In the genomic region with DNA sequence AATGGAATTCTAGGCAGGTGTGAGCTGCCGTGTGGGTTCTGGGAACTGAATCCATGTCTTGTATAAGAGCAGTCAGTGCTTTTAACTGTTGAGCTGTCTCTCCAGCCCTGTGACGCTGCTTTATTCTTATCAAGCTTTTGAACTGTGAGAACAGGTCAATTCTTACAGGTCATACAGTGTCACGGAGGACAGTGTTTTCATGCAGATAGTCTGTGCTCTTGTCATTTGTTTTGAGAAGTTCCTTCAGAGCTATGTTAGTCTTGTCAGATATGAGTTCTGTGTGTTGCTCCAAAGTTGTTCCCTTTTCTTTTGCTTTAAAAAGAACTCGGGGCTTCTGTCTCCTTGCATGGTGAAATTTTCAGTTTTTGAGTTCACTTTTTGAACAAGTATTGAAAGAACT, we compare ENCODE assay signal across 9 mouse cellular contexts. TPM values are rescaled to one million over a fixed set of nuclear protein-coding genes. Genes with fewer than 3 reads are reported as not detected.
DNase-seq lines count a peak whose midpoint lies in the region; ATAC-seq and TF ChIP-seq lines count a peak whose summit lies in the region.
"Had no signal": no experiment of that assay in that cellular context is flagged by ENCODE, and none has a peak within 500 bp of the region (broad histone marks: within the 10 kb centered on the region; RNA-seq: fewer than 3 reads in every experiment).

No protein-coding gene starts in this region.

- no peak for DNase-seq in layer of hippocampus, adult 2 months (ENCODE audit: low spot score in 2 of 2)
- no peak for DNase-seq in layer of hippocampus, adult 18-20 months (ENCODE audit: low spot score in 2 of 2)
- DNase-seq in embryonic facial prominence, embryonic 14.5 days (ENCODE audit: low spot score) = no peak
- no peak for DNase-seq in spleen, postnatal 36 days (ENCODE audit: low spot score in 2 of 2)
- no peak for DNase-seq in urinary bladder, postnatal 10 days (ENCODE audit: low spot score)
- DNase-seq: cerebellum, adult 11-12 months; right cerebral cortex, postnatal 25 days had no signal

- peaks cover 10% of the 10 kb centered on the region for H3K4me1 ChIP-seq in embryonic facial prominence, embryonic 14.5 days (ENCODE audit: control insufficient read depth, insufficient read depth, low read length)
- H3K4me1 ChIP-seq in hindbrain, embryonic 16.5 days (ENCODE audit: control insufficient read depth, insufficient read depth, low read depth, low read length) = peaks cover 13% of the 10 kb centered on the region
- H3K4me1 ChIP-seq in neural tube, embryonic 13.5 days (replicated peaks) = peaks cover 23% of the 10 kb centered on the region

- H3K4me3 ChIP-seq in layer of hippocampus, adult 2 months = peak overlapping the region; percentile 63; the same call in 1 of the 2 replicates
- peak overlapping the region; percentile 98; the same call in 1 of the 2 replicates for H3K4me3 ChIP-seq in embryonic facial prominence, embryonic 14.5 days (ENCODE audit: low read depth, low read length)
- H3K4me3 ChIP-seq in hindbrain, embryonic 16.5 days (ENCODE audit: low read length) = no peak overlapping the region
- H3K4me3 ChIP-seq in neural tube, embryonic 13.5 days = peak overlapping the region; percentile 99

- no peak overlapping the region for H3K9ac ChIP-seq in embryonic facial prominence, embryonic 14.5 days (ENCODE audit: low read depth, low read length)
- H3K9ac ChIP-seq in hindbrain, embryonic 16.5 days (ENCODE audit: low read depth, low read length) = no peak overlapping the region
- H3K9ac ChIP-seq in neural tube, embryonic 13.5 days = no peak overlapping the region

- ATAC-seq in embryonic facial prominence, embryonic 14.5 days (ENCODE audit: low read depth) = no peak
- ATAC-seq in hindbrain, embryonic 16.5 days = no peak
- no peak for ATAC-seq in neural tube, embryonic 13.5 days (ENCODE audit: low read depth)

- WGBS in embryonic facial prominence, embryonic 14.5 days = 64% methylated on average over 4 of the region's 4 CpGs
- 73% methylated on average over 4 of the region's 4 CpGs for WGBS in hindbrain, embryonic 16.5 days
- 78% methylated on average over 4 of the region's 4 CpGs for WGBS in neural tube, embryonic 13.5 days

- TF ChIP-seq CTCF in layer of hippocampus, adult 2 months (conservative IDR thresholded peaks at IDR 0.05) = no peak

- no peaks in the 10 kb centered on the region for H3K36me3 ChIP-seq in embryonic facial prominence, embryonic 14.5 days (ENCODE audit: control insufficient read depth, insufficient read depth, low read length)
- no peaks in the 10 kb centered on the region for H3K36me3 ChIP-seq in hindbrain, embryonic 16.5 days (ENCODE audit: control insufficient read depth, insufficient read depth, low read length)
- H3K36me3 ChIP-seq in neural tube, embryonic 13.5 days = no peaks in the 10 kb centered on the region

- H3K27ac ChIP-seq in layer of hippocampus, adult 2 months = no peak overlapping the region
- no peak overlapping the region for H3K27ac ChIP-seq in embryonic facial prominence, embryonic 14.5 days (replicated peaks; ENCODE audit: low read depth, low read length)
- no peak overlapping the region for H3K27ac ChIP-seq in hindbrain, embryonic 16.5 days (ENCODE audit: low read depth, low read length)
- H3K27ac ChIP-seq in neural tube, embryonic 13.5 days (replicated peaks) = no peak overlapping the region

- no peaks in the 10 kb centered on the region for H3K9me3 ChIP-seq in embryonic facial prominence, embryonic 14.5 days (ENCODE audit: control insufficient read depth, low read length)
- H3K9me3 ChIP-seq in hindbrain, embryonic 16.5 days (ENCODE audit: control insufficient read depth, low read length) = no peaks in the 10 kb centered on the region
- H3K9me3 ChIP-seq in neural tube, embryonic 13.5 days = no peaks in the 10 kb centered on the region

- no peaks in the 10 kb centered on the region for H3K27me3 ChIP-seq in embryonic facial prominence, embryonic 14.5 days (replicated peaks; ENCODE audit: control insufficient read depth, insufficient read depth, low read length)
- peaks cover 4% of the 10 kb centered on the region; the same call in 1 of the 2 replicates for H3K27me3 ChIP-seq in hindbrain, embryonic 16.5 days (replicated peaks; ENCODE audit: control insufficient read depth, insufficient read depth, low read length)
- H3K27me3 ChIP-seq in neural tube, embryonic 13.5 days = peaks cover 12% of the 10 kb centered on the region

- peak overlapping the region; percentile 89 for H3K4me2 ChIP-seq in embryonic facial prominence, embryonic 14.5 days (ENCODE audit: low read depth, low read length)
- H3K4me2 ChIP-seq in hindbrain, embryonic 16.5 days (ENCODE audit: low read length) = peak overlapping the region; percentile 98
- H3K4me2 ChIP-seq in neural tube, embryonic 13.5 days = peak overlapping the region; percentile 97

RNA-seq across cellular contexts. Expression of a gene that starts 2.2 kb away (rescaled TPM):
- total RNA-seq in layer of hippocampus, adult 2 months (2021) = 10 to 100 TPM; 84.1 to 92.2 TPM
- total RNA-seq in layer of hippocampus, adult 18-20 months (2021) = 10 to 100 TPM; 80.6 to 84.1 TPM
- 34.0 and 38.4 TPM in 2 replicates for polyA plus RNA-seq in embryonic facial prominence, embryonic 14.5 days (2014; fragmentation: Nextera tagmentation; extraction: Ambion mirVana)
- polyA plus RNA-seq in hindbrain, embryonic 16.5 days (2015; fragmentation: Nextera tagmentation; extraction: Ambion mirVana) = 42.7 and 50.3 TPM in 2 replicates
- polyA plus RNA-seq in neural tube, embryonic 13.5 days (2015; fragmentation: Nextera tagmentation; extraction: Ambion mirVana) = 49.6 and 53.4 TPM in 2 replicates

RNA-seq across cellular contexts. Expression of a gene that starts 43.0 kb away (rescaled TPM):
- 10 to 100 TPM; 40.1 to 44.5 TPM for total RNA-seq in layer of hippocampus, adult 2 months (2021)
- 10 to 100 TPM; 40.9 to 42.1 TPM for total RNA-seq in layer of hippocampus, adult 18-20 months (2021)
- 7.9 and 9.2 TPM in 2 replicates for polyA plus RNA-seq in embryonic facial prominence, embryonic 14.5 days (2014; fragmentation: Nextera tagmentation; extraction: Ambion mirVana)
- 3.9 and 4.0 TPM in 2 replicates for polyA plus RNA-seq in hindbrain, embryonic 16.5 days (2015; fragmentation: Nextera tagmentation; extraction: Ambion mirVana)
- polyA plus RNA-seq in neural tube, embryonic 13.5 days (2015; fragmentation: Nextera tagmentation; extraction: Ambion mirVana) = 3.5 and 3.7 TPM in 2 replicates
